Mouse (Mus musculus) heart, postnatal 0 days (tissue): Measurements from ENCODE around the gene Cgref1.

Source experiments
- CTCF ChIP-seq: IDR thresholded peaks from 2 replicates; pipeline ENCODE4 v1.5.1; 2016; ENCODE audit warnings: antibody characterized with exemption, control low read depth, low read depth
- EP300 ChIP-seq: IDR thresholded peaks from 2 replicates; pipeline ENCODE4 v1.6.1; 2016; ENCODE audit warnings: antibody characterized with exemption, low read depth

GRCm38 (mm10) chr5:30950922-30951321, 5.5 kb upstream of the Cgref1 start:
- TF ChIP-seq CTCF, result no peak
- no peak for TF ChIP-seq EP300
